Mouse (Mus musculus): Measurements from ENCODE around the gene Dolpp1. TPM values are rescaled to one million over a fixed set of nuclear protein-coding genes. Genes with fewer than 3 reads are reported as not detected.

The Dolpp1 gene
- polyA plus RNA-seq, 1 experiment from 2014 or later, result 41.9 TPM

DNA sequence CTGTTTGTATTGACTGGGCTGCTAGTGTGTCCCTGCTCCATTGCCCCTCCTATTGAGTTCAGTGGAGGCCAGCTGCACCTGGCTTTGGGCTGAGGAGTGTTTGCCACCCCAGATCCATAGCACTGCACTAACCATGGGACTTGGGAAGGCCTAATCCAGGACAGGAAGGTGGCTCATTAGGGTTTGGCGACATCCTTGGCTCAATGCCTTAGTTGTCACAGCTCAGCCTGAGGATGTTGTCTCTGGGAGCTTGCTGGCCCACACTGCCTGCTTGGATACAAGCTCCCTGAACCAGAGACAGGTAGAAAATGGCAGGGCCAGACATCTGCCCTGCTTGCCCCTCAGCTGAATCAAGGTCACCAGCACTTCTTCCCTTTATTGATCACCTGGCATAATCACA, 9.5 kb downstream of the Dolpp1 start:
- Histone ChIP-seq H3K4me1 (replicated peaks; ENCODE audit: control insufficient read depth, insufficient read depth, low read length) (peaks cover 14% of the 10 kb centered on the region), H3K27me3 (ENCODE audit: control insufficient read depth, insufficient read depth, low read length) (no peaks in the 10 kb centered on the region), H3K9ac (ENCODE audit: low read depth, low read length) (no peak overlapping the region), H3K4me2 (replicated peaks; ENCODE audit: low read depth, low read length) (no peak overlapping the region), H3K9me3 (ENCODE audit: control insufficient read depth, low read length) (no peaks in the 10 kb centered on the region), H3K27ac (ENCODE audit: low read depth, low read length) (no peak overlapping the region), H3K36me3 (ENCODE audit: control insufficient read depth, insufficient read depth, low read length) (0 out of 2 replicates have a peak, but pooled peaks cover 4% of the 10 kb centered on the region), H3K4me3 (ENCODE audit: low read depth, low read length) (no peak overlapping the region)
- DNase-seq (ENCODE audit: low spot score) (no peak), ATAC-seq (ENCODE audit: low FRiP score) (no peak)
- 86% methylated on average over 1 of the region's 1 CpGs for WGBS

DNA sequence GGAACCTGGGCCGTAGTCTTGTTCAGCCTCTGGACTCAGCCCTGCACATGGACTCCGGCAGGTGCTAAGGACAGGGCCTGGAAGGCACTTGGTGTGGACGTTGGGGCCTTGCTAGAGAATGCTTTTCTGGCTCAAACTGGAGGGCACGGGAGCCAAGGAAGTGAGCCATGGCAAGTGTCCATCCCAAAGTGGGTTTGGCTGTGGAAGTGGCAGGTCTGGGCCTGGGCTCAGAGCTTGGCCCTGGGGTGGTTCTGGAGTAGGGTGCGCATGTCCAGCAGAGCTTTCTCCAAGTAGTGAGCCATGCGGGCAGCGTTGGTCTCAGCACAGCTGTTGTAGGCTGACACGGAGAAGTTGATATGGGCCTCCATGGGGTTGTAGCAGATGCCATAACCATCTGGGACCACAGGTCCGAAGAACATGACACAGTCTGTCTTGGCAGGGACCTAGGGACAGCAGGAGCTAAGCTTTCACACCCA, 10.3 kb downstream of the Dolpp1 start:
- 91% methylated on average over 9 of the region's 9 CpGs for WGBS
- Histone ChIP-seq H3K4me3 (ENCODE audit: low read depth, low read length) (no peak overlapping the region), H3K9me3 (ENCODE audit: control insufficient read depth, low read length) (no peaks in the 10 kb centered on the region), H3K4me1 (replicated peaks; ENCODE audit: control insufficient read depth, insufficient read depth, low read length) (peaks cover 14% of the 10 kb centered on the region), H3K9ac (ENCODE audit: low read depth, low read length) (no peak overlapping the region), H3K4me2 (replicated peaks; ENCODE audit: low read depth, low read length) (no peak overlapping the region), H3K27me3 (ENCODE audit: control insufficient read depth, insufficient read depth, low read length) (no peaks in the 10 kb centered on the region), H3K27ac (ENCODE audit: low read depth, low read length) (no peak overlapping the region), H3K36me3 (ENCODE audit: control insufficient read depth, insufficient read depth, low read length) (no peaks in the 10 kb centered on the region)
- DNase-seq (ENCODE audit: low spot score) (no peak), ATAC-seq (ENCODE audit: low FRiP score) (no peak)

DNA sequence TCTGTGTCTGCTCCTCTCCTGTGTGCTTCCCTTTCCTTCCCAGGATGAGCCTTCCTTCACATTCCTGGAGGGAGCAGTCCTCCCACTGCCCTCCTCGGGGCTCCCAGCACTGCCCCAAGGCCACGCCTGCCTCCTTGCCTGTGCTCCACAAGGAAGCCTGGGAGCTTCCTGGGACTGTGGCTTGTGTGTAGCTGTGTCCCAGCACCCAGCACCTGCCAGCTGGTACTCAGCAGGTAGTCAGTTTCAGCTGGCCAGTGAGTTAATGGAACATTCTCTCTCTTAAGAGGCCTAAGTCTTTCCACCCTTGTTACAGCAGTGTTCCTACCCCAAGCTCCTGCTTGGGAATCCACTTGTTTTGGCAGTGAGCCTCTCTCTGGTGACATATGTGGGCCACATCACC, 10.8 kb downstream of the Dolpp1 start:
- 77% methylated on average over 2 of the region's 2 CpGs for WGBS
- Histone ChIP-seq H3K4me2 (replicated peaks; ENCODE audit: low read depth, low read length) (no peak overlapping the region), H3K27me3 (ENCODE audit: control insufficient read depth, insufficient read depth, low read length) (no peaks in the 10 kb centered on the region), H3K4me1 (replicated peaks; ENCODE audit: control insufficient read depth, insufficient read depth, low read length) (peaks cover 14% of the 10 kb centered on the region), H3K36me3 (ENCODE audit: control insufficient read depth, insufficient read depth, low read length) (no peaks in the 10 kb centered on the region), H3K9ac (ENCODE audit: low read depth, low read length) (no peak overlapping the region), H3K4me3 (ENCODE audit: low read depth, low read length) (no peak overlapping the region), H3K27ac (ENCODE audit: low read depth, low read length) (no peak overlapping the region), H3K9me3 (ENCODE audit: control insufficient read depth, low read length) (no peaks in the 10 kb centered on the region)
- DNase-seq (ENCODE audit: low spot score), result no peak
- ATAC-seq (ENCODE audit: low FRiP score), result no peak

DNA sequence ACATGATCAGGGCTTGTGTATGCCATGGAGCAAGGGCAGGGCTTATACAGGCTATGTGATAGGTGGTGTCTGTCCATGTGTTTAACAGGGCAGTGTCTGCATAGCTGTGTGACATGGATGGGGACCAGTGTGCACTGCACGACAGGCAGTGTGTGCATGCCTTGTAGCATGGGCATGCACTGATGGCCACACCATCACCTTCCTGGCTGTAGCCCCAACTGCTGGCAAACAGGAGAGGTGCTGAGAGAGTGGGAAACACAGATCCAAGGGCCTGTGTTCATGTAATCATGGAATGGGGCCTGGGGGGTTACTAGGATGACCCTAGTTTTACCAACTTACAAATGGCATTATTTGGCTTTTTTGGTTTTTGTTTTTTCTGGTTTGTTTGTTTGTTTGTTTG, 11.8 kb downstream of the Dolpp1 start:
- DNase-seq (ENCODE audit: low spot score), result no peak
- no peak for ATAC-seq (ENCODE audit: low FRiP score)
- Histone ChIP-seq H3K4me1 (replicated peaks; ENCODE audit: control insufficient read depth, insufficient read depth, low read length) (peaks cover 9% of the 10 kb centered on the region), H3K36me3 (ENCODE audit: control insufficient read depth, insufficient read depth, low read length) (0 out of 2 replicates have a peak, but pooled peaks cover 2% of the 10 kb centered on the region), H3K27ac (ENCODE audit: low read depth, low read length) (no peak overlapping the region), H3K9me3 (ENCODE audit: control insufficient read depth, low read length) (no peaks in the 10 kb centered on the region), H3K4me2 (replicated peaks; ENCODE audit: low read depth, low read length) (no peak overlapping the region), H3K4me3 (ENCODE audit: low read depth, low read length) (no peak overlapping the region), H3K27me3 (ENCODE audit: control insufficient read depth, insufficient read depth, low read length) (no peaks in the 10 kb centered on the region), H3K9ac (ENCODE audit: low read depth, low read length) (no peak overlapping the region)
- WGBS, result 93% methylated on average over 1 of the region's 1 CpGs

DNA sequence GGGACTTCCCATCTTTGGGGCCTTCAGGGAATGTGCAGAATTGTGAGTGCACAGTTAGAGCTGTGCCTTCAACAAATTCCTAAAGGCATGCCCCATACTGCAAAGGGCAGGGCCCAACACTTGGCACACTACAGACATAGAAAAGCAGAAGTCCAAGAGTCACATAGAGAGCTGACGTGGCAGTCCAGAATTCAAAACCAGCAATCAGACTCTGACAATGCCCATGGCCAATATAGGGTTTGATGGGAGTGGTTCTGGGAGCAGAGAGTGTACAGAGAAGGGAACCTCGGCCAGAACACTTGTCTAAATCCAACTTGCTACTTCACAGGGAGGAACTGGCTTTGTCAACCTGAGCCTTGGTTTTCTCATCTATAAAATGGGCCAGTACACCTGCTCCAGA, 15.2 kb downstream of the Dolpp1 start:
- no peaks in the 10 kb centered on the region for H3K27me3 ChIP-seq (ENCODE audit: control insufficient read depth, insufficient read depth, low read length)
- no peak overlapping the region for H3K4me2 ChIP-seq (replicated peaks; ENCODE audit: low read depth, low read length)
- no peak overlapping the region for H3K4me3 ChIP-seq (ENCODE audit: low read depth, low read length)
- WGBS, result 96% methylated on average over 2 of the region's 2 CpGs
- no peak for DNase-seq (ENCODE audit: low spot score)
- H3K27ac ChIP-seq (ENCODE audit: low read depth, low read length), result no peak overlapping the region
- H3K9ac ChIP-seq (ENCODE audit: low read depth, low read length), result no peak overlapping the region
- 0 out of 2 replicates have a peak, but pooled peaks cover 2% of the 10 kb centered on the region for H3K36me3 ChIP-seq (ENCODE audit: control insufficient read depth, insufficient read depth, low read length)
- ATAC-seq (ENCODE audit: low FRiP score), result no peak
- no peaks in the 10 kb centered on the region for H3K9me3 ChIP-seq (ENCODE audit: control insufficient read depth, low read length)
- H3K4me1 ChIP-seq (replicated peaks; ENCODE audit: control insufficient read depth, insufficient read depth, low read length), result no peaks in the 10 kb centered on the region

DNA sequence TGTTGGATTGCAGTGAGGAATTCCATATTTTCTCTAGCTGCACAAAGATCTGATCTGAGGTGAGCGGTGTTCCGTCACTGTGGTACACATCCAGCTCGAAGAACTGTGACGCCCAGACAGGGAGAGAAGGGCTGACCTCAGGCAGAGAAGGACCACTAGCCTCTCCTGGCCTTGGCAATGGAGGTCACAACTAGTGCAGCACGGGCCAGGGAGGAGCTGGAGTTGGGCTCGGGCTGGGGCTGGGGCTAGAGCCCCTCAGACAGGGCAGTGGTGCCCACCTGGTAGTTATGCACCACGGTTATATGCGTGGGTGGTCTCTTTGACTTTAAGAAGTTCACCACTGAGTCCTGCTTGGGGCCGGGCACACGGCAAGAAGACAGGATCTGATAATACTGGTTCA, 15.7 kb downstream of the Dolpp1 start:
- 92% methylated on average over 10 of the region's 10 CpGs for WGBS
- Histone ChIP-seq H3K9me3 (ENCODE audit: control insufficient read depth, low read length) (no peaks in the 10 kb centered on the region), H3K4me3 (ENCODE audit: low read depth, low read length) (no peak overlapping the region), H3K4me2 (replicated peaks; ENCODE audit: low read depth, low read length) (no peak overlapping the region), H3K9ac (ENCODE audit: low read depth, low read length) (no peak overlapping the region), H3K27me3 (ENCODE audit: control insufficient read depth, insufficient read depth, low read length) (no peaks in the 10 kb centered on the region), H3K36me3 (ENCODE audit: control insufficient read depth, insufficient read depth, low read length) (0 out of 2 replicates have a peak, but pooled peaks cover 2% of the 10 kb centered on the region), H3K4me1 (replicated peaks; ENCODE audit: control insufficient read depth, insufficient read depth, low read length) (no peaks in the 10 kb centered on the region), H3K27ac (ENCODE audit: low read depth, low read length) (no peak overlapping the region)
- DNase-seq (ENCODE audit: low spot score) (no peak), ATAC-seq (ENCODE audit: low FRiP score) (no peak)

DNA sequence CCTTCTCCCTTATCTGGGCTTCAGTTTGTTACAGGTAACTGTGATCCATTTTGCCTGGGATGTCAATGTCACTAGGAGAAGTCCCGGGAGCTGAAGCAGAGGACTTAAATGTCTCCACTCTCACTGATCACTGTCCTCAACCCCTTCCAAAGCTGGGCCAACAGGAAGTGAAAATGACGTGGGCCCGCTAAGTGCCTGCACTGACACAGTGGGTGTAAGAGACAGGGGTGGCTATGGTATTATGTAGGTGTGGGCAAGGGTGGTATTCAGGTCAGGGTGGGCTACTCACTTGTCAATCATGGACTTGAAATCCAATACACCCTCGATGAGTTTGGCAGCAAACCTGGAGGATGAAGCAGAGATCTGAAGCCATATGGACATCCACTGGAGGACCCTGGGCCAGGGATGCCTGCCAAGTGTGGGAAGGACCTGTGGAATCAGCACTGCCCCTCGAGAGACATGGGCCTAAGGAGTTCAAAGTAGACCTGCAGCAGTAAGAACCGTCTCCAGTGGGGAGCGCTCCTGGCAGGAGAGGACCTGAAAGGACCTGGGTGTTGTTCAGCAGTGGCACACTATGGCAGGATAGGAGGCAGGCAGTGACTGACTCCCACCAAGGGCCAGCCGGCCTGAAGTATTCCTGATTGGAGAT, 16.5 kb downstream of the Dolpp1 start:
- Histone ChIP-seq H3K9me3 (ENCODE audit: control insufficient read depth, low read length) (no peaks in the 10 kb centered on the region), H3K4me3 (ENCODE audit: low read depth, low read length) (no peak overlapping the region), H3K9ac (ENCODE audit: low read depth, low read length) (no peak overlapping the region), H3K4me2 (replicated peaks; ENCODE audit: low read depth, low read length) (no peak overlapping the region), H3K36me3 (ENCODE audit: control insufficient read depth, insufficient read depth, low read length) (0 out of 2 replicates have a peak, but pooled peaks cover 2% of the 10 kb centered on the region), H3K4me1 (replicated peaks; ENCODE audit: control insufficient read depth, insufficient read depth, low read length) (no peaks in the 10 kb centered on the region), H3K27ac (ENCODE audit: low read depth, low read length) (no peak overlapping the region), H3K27me3 (ENCODE audit: control insufficient read depth, insufficient read depth, low read length) (no peaks in the 10 kb centered on the region)
- 87% methylated on average over 8 of the region's 8 CpGs for WGBS
- ATAC-seq (ENCODE audit: low FRiP score) (no peak), DNase-seq (ENCODE audit: low spot score) (no peak)

DNA sequence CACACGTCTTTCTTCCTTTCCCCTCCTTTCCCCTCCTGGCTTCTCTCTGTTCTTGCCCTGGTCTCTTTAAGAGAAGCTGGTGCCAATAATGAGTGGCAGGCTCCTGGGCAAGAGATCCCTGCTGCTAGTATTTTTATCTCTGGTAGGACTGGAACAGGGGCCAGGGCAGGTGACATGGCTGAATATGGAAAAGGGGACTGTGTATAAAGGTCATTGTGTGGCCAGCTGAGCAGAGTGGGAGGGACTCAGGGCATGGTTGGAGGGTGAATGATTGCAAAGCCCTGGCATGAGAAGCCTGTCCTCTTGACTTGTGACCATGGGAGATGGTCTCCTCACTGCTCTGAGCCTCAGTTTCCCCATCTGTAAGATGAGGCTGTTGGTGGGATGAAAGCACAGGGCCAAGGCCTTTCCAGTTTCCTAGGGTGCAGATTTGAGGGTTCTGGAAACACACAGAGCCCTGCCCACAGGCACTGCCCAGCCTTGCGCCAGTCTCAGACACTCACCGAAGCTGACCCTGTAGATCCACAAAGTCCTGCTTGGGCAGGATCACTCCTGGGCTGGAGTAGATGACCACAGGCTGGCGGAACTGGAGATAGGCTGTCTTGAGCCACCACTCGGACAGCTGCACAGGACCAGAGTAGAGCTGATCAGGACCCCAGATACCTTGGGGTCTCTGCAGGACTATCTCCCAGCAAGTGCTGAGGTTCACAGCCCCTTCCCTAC, 17.6 kb downstream of the Dolpp1 start:
- no peaks in the 10 kb centered on the region for H3K9me3 ChIP-seq (ENCODE audit: control insufficient read depth, low read length)
- no peak for ATAC-seq (ENCODE audit: low FRiP score)
- H3K36me3 ChIP-seq (ENCODE audit: control insufficient read depth, insufficient read depth, low read length), result 0 out of 2 replicates have a peak, but pooled peaks cover 2% of the 10 kb centered on the region
- no peak overlapping the region for H3K27ac ChIP-seq (ENCODE audit: low read depth, low read length)
- H3K4me1 ChIP-seq (replicated peaks; ENCODE audit: control insufficient read depth, insufficient read depth, low read length), result peaks cover 2% of the 10 kb centered on the region; the same call in 1 of the 2 replicates
- H3K27me3 ChIP-seq (ENCODE audit: control insufficient read depth, insufficient read depth, low read length), result no peaks in the 10 kb centered on the region
- no peak overlapping the region for H3K4me3 ChIP-seq (ENCODE audit: low read depth, low read length)
- WGBS, result 87% methylated on average over 5 of the region's 5 CpGs
- no peak overlapping the region for H3K4me2 ChIP-seq (replicated peaks; ENCODE audit: low read depth, low read length)
- H3K9ac ChIP-seq (ENCODE audit: low read depth, low read length), result no peak overlapping the region
- DNase-seq (ENCODE audit: low spot score), result no peak

Measured in hindbrain, embryonic 11.5 days (tissue).